Mouse (Mus musculus) midbrain, embryonic 15.5 days (tissue): ENCODE results near the gene Ctnnd2. TPM values are rescaled to one million over a fixed set of nuclear protein-coding genes. Genes with fewer than 3 reads are reported as not detected.

Source experiments
- ATAC-seq: fragments of 200-750 bp; cut with Nextera tagmentation; replicated peaks from 2 replicates; pipeline ENCODE4 v1.8.0; 2017; ENCODE audit warnings: moderate TSS enrichment
- H3K27ac ChIP-seq: fragments of 300-500 bp; sonication (generic); 2 replicates; pipeline ENCODE4 v1.5.1; 2015; ENCODE audit warnings: mild to moderate bottlenecking, inconsistent platforms
- H3K27me3 ChIP-seq: fragments of 300-500 bp; sonication (generic); replicated peaks from 2 replicates; pipeline ENCODE4 v1.6.1; 2015; ENCODE audit warnings: inconsistent platforms
- H3K36me3 ChIP-seq: fragments of 300-500 bp; sonication (generic); replicated peaks from 2 replicates; pipeline ENCODE4 v1.6.1; 2015; ENCODE audit warnings: inconsistent platforms
- H3K4me1 ChIP-seq: fragments of 300-500 bp; sonication (generic); 2 replicates; pipeline ENCODE4 v1.6.1; 2015; ENCODE audit warnings: inconsistent platforms
- H3K4me2 ChIP-seq: fragments of 300-500 bp; sonication (generic); 2 replicates; pipeline ENCODE4 v1.6.1; 2015; ENCODE audit warnings: inconsistent platforms, mild to moderate bottlenecking, moderate library complexity
- H3K4me3 ChIP-seq: fragments of 300-500 bp; sonication (generic); 2 replicates; pipeline ENCODE4 v1.5.1; 2015; ENCODE audit warnings: mild to moderate bottlenecking, inconsistent platforms
- H3K9ac ChIP-seq: fragments of 300-500 bp; sonication (generic); 2 replicates; pipeline ENCODE4 v1.6.1; 2015; ENCODE audit warnings: mild to moderate bottlenecking, inconsistent platforms
- H3K9me3 ChIP-seq: fragments of 300-500 bp; sonication (generic); 2 replicates; pipeline ENCODE4 v1.6.1; 2016; ENCODE audit warnings: inconsistent platforms
- WGBS: fragments of 180-500 bp; shearing (Covaris S2); methylation state at CpG from one replicate; pipeline ENCODE4 v1.1.7; 2015; ENCODE audit warnings: mixed read lengths; 5-methylcytosine and 5-hydroxymethylcytosine counted together
- polyA plus RNA-seq: library from polyadenylated mRNA; unstranded; fragments of >200 nt; fragmentation: Nextera tagmentation; extraction: Ambion mirVana; gene quantifications from 2 replicates; pipeline ENCODE4 v1.2.1, GENCODE M21; 2015

The Ctnnd2 gene
- polyA plus RNA-seq, 1 experiment from 2014 or later: 72.2 TPM

DNA sequence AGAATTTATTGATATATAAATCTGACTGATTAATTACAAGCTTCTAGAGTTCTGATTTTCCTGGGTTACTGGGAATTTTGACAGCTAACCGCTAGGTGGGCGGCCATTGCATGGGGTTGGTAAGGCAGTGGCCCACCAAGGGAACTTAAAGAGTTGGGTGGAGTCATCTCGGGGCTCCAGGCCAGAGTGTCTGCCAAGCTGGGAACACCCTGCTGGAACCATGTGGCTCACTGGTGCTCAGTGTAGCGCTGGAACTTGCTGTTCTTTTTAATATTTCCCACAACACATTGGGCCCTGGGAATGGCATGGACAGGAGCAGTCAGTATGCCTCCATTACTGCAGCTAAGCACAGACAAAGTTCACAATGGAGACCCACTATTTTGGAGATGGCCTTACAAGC lies 99.9 kb downstream of the Ctnnd2 start:
- H3K36me3 ChIP-seq: no peaks in the 10 kb centered on the region
- no peaks in the 10 kb centered on the region for H3K4me1 ChIP-seq
- no peak overlapping the region for H3K27ac ChIP-seq
- 90% methylated on average over 4 of the region's 4 CpGs for WGBS
- H3K9ac ChIP-seq: no peak overlapping the region
- no peaks in the 10 kb centered on the region for H3K9me3 ChIP-seq
- H3K27me3 ChIP-seq: no peaks in the 10 kb centered on the region
- no peak overlapping the region for H3K4me2 ChIP-seq
- H3K4me3 ChIP-seq: no peak overlapping the region
- no peak for ATAC-seq

DNA sequence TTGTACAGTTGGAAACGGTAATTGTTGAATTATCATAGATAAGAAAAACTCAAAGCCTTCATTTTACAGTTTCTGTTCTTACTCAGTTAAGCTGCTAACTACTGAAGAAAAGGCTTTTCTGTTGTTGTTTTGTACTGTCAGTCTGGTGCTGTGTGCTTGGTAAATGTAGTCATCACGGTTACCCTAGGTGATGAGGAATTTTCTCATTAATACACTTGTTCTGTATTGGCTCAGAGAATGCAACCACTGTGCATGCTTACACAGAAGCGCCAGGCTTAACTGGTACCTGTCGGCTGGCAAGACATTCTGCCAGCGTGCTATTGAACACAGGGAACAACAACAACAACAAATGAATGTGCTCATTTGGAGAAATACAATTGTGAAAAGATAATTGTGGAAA lies 103.3 kb downstream of the Ctnnd2 start:
- Histone ChIP-seq H3K4me2 (no peak overlapping the region), H3K9me3 (no peaks in the 10 kb centered on the region), H3K4me1 (no peaks in the 10 kb centered on the region), H3K27ac (no peak overlapping the region), H3K4me3 (no peak overlapping the region), H3K36me3 (no peaks in the 10 kb centered on the region), H3K9ac (no peak overlapping the region), H3K27me3 (no peaks in the 10 kb centered on the region)
- no peak for ATAC-seq
- WGBS: 72% methylated on average over 5 of the region's 5 CpGs

DNA sequence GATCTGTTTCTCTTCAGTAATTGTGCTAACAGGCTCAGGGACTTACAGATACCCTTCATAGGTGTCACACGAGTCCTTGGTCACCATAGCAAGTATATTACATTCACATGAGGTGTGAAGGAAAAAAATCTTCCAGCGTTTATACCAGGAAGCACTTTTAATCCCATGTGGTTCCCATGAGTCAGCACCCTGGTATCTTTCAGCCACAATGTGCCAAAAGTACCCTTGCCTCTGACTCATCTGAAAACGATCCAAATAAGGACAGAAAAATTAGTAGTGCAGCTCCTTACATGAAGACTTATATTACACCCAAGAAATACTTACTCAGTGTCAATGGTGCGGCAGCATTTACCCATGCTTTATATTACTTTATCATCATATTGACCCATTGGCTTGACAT lies 104.3 kb downstream of the Ctnnd2 start:
- H3K4me2 ChIP-seq: no peak overlapping the region
- no peaks in the 10 kb centered on the region for H3K9me3 ChIP-seq
- no peak overlapping the region for H3K9ac ChIP-seq
- H3K4me1 ChIP-seq: no peaks in the 10 kb centered on the region
- no peaks in the 10 kb centered on the region for H3K36me3 ChIP-seq
- H3K4me3 ChIP-seq: no peak overlapping the region
- ATAC-seq: no peak
- WGBS: 84% methylated on average over 4 of the region's 4 CpGs
- H3K27ac ChIP-seq: no peak overlapping the region
- H3K27me3 ChIP-seq: no peaks in the 10 kb centered on the region

DNA sequence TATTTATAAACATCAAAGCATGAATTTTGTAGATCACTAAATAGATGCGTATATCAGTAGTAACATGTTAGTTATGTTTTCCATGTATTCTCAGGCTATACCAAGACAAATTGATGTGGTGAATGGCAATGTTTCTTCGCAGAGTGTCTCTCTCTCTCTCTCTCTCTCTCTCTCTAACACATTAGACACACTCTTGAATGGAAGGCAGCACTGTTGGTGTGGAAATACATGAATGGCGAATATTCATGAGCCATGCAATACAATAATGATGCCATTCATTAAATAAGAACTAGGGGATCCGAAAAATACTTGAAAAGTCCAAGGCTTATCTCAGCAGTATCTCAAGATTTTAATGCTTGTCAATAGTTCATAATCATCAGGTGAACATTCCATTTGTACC lies 106.2 kb downstream of the Ctnnd2 start:
- Histone ChIP-seq H3K4me3 (no peak overlapping the region), H3K27ac (no peak overlapping the region), H3K4me1 (no peaks in the 10 kb centered on the region), H3K4me2 (no peak overlapping the region), H3K9ac (no peak overlapping the region), H3K27me3 (no peaks in the 10 kb centered on the region), H3K36me3 (no peaks in the 10 kb centered on the region), H3K9me3 (no peaks in the 10 kb centered on the region)
- WGBS: 66% methylated on average over 4 of the region's 4 CpGs
- ATAC-seq: no peak

DNA sequence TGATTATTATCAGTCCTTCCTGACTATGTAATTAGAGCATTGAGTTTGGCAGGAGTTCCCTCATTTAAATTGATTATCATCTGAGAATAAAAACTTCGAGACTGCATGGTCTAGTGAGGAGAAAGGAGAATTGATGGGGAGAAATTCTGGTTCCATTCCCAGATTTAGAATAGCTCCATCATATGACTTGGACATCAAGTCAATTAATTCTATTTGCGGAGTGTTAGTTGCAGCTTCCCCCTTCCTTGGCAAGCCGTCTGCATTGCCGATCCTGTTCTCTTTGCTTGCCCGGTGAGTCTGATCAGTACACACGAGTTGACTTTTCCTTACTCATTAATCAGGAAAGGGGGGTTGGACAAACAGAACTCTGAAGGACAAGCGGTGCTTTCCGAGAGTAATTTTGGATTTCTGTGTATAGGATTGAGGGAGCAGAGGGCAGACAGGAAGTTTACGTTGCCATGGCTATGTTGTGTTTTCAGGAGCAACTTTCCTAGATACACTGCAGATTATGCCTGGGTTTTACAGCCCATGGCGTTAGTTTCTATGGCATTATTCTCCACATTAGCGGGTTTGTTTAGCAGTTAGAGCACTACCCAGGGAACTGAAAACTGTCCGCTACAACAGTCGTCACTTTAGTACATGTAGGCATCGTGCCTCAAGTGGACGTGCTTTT lies 113.3 kb downstream of the Ctnnd2 start:
- 0 out of 2 replicates have a peak, but pooled peaks have one; percentile 37 for ATAC-seq
- Histone ChIP-seq H3K9ac (no peak overlapping the region), H3K4me2 (no peak overlapping the region), H3K4me1 (0 out of 2 replicates have a peak, but pooled peaks cover 5% of the 10 kb centered on the region), H3K36me3 (no peaks in the 10 kb centered on the region), H3K9me3 (no peaks in the 10 kb centered on the region), H3K27ac (no peak overlapping the region), H3K4me3 (no peak overlapping the region), H3K27me3 (no peaks in the 10 kb centered on the region)
- 79% methylated on average over 15 of the region's 15 CpGs for WGBS

- ATAC-seq: 0 out of 2 replicates have a peak, but pooled peaks have one; percentile 31
- Histone ChIP-seq H3K9me3 (no peaks in the 10 kb centered on the region), H3K9ac (no peak overlapping the region), H3K4me3 (no peak overlapping the region), H3K27me3 (no peaks in the 10 kb centered on the region), H3K4me1 (0 out of 2 replicates have a peak, but pooled peaks cover 5% of the 10 kb centered on the region), H3K27ac (no peak overlapping the region), H3K4me2 (no peak overlapping the region), H3K36me3 (no peaks in the 10 kb centered on the region)
- 88% methylated on average over 7 of the region's 7 CpGs for WGBS
These were observed 113.9 kb downstream of the Ctnnd2 start for GRCm38 (mm10) chr15:30286245-30286642.

DNA sequence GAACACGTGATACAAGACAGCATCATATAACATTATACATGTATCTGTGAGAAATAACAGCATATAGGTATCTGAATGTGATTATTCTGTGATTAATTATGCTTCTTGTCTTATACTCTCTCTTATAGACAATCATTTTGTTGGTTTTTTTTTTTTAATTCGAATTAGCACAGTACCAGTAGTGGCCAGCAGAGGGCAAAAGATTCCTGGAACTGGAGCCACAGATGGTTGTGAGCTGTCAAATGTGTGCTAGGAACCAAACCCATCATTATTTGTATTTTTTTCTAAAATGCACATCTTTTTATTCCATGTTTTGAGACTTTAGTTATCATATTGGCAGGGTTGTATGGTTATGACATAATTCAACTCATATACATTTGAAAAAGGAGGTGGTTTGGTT lies 130.4 kb downstream of the Ctnnd2 start:
- H3K36me3 ChIP-seq: no peaks in the 10 kb centered on the region
- WGBS: 71% methylated on average over 2 of the region's 2 CpGs
- H3K9ac ChIP-seq: no peak overlapping the region
- no peak overlapping the region for H3K4me3 ChIP-seq
- H3K9me3 ChIP-seq: no peaks in the 10 kb centered on the region
- ATAC-seq: no peak
- H3K27ac ChIP-seq: no peak overlapping the region
- no peaks in the 10 kb centered on the region for H3K4me1 ChIP-seq
- H3K27me3 ChIP-seq: no peaks in the 10 kb centered on the region
- H3K4me2 ChIP-seq: no peak overlapping the region

GRCm38 (mm10) chr15:30306437-30306836 lies 134.0 kb downstream of the Ctnnd2 start:
- no peak for ATAC-seq
- Histone ChIP-seq H3K4me3 (no peak overlapping the region), H3K9me3 (no peaks in the 10 kb centered on the region), H3K27ac (no peak overlapping the region), H3K9ac (no peak overlapping the region), H3K4me1 (no peaks in the 10 kb centered on the region), H3K4me2 (no peak overlapping the region), H3K36me3 (no peaks in the 10 kb centered on the region), H3K27me3 (no peaks in the 10 kb centered on the region)
- 82% methylated on average over 7 of the region's 7 CpGs for WGBS

GRCm38 (mm10) chr15:30322543-30322942 lies 150.2 kb downstream of the Ctnnd2 start:
- ATAC-seq: no peak
- Histone ChIP-seq H3K9ac (no peak overlapping the region), H3K4me1 (no peaks in the 10 kb centered on the region), H3K4me3 (no peak overlapping the region), H3K27me3 (no peaks in the 10 kb centered on the region), H3K27ac (no peak overlapping the region), H3K4me2 (no peak overlapping the region), H3K9me3 (no peaks in the 10 kb centered on the region), H3K36me3 (no peaks in the 10 kb centered on the region)
- WGBS: 75% methylated on average over 2 of the region's 2 CpGs

DNA sequence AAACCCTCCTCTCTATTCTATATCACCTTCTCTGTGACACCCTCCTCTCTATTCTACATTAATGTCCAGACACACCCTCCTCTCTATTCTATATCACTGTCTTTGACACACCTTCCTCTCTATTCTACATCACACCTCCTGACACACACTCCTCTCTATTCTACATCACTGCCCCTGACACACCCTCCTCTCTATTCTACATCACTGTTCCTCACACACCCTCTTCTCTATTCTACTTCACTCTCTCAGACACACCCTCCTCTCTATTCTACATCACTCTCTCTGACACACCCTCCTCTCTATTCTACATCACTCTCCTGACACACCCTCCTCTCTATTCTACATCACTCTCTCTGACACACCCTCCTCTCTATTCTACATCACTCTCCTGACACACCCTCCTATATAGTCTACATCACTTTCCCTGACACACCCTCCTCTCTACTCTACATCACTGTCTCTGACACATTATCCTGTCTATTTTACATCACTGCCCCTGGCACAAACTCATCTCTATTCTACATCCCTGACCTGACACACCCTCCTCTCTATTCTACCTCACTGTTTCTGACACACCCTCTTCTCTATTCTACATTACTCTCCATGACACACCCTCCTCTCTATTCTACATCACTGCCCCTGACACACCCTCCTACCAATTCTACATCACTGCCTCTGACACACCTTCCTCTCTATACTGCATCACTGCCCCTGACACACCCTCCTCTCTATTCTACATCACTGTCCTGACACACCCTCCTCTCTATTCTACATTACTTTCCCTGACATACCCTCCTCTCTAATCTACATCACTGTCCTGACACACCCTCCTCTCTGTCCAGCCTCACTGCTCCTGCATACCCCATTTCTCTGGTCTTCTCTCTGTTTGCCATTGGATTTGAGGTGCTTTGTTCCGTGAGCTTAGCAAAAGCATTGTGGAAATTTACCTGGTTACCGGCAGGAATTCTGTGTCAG lies 161.2 kb downstream of the Ctnnd2 start:
- H3K27ac ChIP-seq: no peak overlapping the region
- no peak for ATAC-seq

DNA sequence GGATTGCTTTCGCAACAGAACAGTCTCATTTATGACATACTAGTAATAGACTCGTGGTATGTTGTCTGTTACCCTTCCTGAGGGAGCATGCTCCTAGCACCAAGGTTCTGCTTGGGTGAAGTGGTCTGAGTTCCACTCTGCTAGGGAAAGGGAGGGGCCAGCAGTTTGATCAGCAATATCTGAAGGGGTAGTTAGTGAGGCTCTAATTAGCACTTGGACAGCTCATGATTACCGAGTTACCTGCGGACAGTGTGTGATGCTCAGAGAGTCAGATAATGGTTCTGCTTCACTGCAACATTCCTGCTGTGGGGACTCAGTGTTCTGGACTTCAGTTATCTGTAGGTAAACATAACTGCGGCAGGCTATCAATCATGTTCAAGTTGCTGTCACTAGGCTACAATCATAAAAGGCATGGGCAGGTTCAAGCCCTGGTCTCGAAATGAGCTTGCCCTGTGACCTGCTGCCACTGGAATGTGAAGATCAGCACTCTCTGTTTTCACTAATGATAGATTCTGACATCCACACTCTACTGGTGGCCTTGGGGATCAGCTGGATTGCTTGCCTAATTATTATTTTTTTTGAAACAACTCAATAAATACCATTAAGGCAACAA lies 166.3 kb downstream of the Ctnnd2 start:
- no peaks in the 10 kb centered on the region for H3K9me3 ChIP-seq
- H3K36me3 ChIP-seq: no peaks in the 10 kb centered on the region
- H3K9ac ChIP-seq: no peak overlapping the region
- no peaks in the 10 kb centered on the region for H3K27me3 ChIP-seq
- H3K4me2 ChIP-seq: no peak overlapping the region
- H3K4me3 ChIP-seq: no peak overlapping the region
- H3K27ac ChIP-seq: no peak overlapping the region
- no peak for ATAC-seq
- 78% methylated on average over 6 of the region's 6 CpGs for WGBS
- no peaks in the 10 kb centered on the region for H3K4me1 ChIP-seq

More for the DNA sequence above, 161.2 kb downstream of the Ctnnd2 start:
- Histone ChIP-seq H3K9ac (no peak overlapping the region), H3K4me2 (no peak overlapping the region), H3K36me3 (no peaks in the 10 kb centered on the region), H3K4me3 (no peak overlapping the region), H3K27me3 (no peaks in the 10 kb centered on the region), H3K4me1 (no peaks in the 10 kb centered on the region), H3K9me3 (no peaks in the 10 kb centered on the region)
- WGBS: 73% methylated on average over 2 of the region's 2 CpGs

DNA sequence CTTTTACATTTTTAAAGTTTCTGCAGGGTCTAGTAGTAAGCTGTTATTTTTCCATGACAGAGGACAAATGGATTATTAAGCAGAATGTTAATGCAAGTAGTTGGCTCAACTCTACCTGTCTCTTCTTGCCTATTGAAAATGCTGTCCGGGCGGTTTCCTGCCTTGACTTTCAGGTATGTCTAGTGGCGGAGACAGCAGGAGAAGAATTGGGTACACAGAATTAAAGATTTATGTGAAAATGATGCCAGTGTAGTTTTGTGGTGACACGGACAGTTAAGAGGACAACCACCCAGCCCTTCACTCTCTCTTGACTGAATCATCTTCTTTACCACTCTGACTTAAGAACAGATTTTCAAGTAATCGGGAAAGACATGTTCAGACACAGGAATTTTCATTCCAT lies 173.4 kb downstream of the Ctnnd2 start:
- Histone ChIP-seq H3K9ac (no peak overlapping the region), H3K36me3 (no peaks in the 10 kb centered on the region), H3K4me2 (no peak overlapping the region), H3K9me3 (no peaks in the 10 kb centered on the region), H3K27me3 (no peaks in the 10 kb centered on the region), H3K27ac (no peak overlapping the region), H3K4me1 (no peaks in the 10 kb centered on the region), H3K4me3 (no peak overlapping the region)
- 97% methylated on average over 5 of the region's 5 CpGs for WGBS
- ATAC-seq: no peak
